Mouse (Mus musculus) ovary, adult 10 weeks (tissue): ENCODE data around the gene Camkk1. TPM values are rescaled to one million over a fixed set of nuclear protein-coding genes. Genes with fewer than 3 reads are reported as not detected.

Source experiments
- polyA plus RNA-seq: library from polyadenylated mRNA; stranded (reverse); fragments of 350-450 nt; fragmentation: Illumina TruSeq; extraction: RNeasy Lipid Tissue Mini Kit (QIAGEN cat#74804); gene quantifications from one replicate; pipeline ENCODE4 v1.2.3, GENCODE M21; 2014

Gene Camkk1
- polyA plus RNA-seq, result not detected

DNA sequence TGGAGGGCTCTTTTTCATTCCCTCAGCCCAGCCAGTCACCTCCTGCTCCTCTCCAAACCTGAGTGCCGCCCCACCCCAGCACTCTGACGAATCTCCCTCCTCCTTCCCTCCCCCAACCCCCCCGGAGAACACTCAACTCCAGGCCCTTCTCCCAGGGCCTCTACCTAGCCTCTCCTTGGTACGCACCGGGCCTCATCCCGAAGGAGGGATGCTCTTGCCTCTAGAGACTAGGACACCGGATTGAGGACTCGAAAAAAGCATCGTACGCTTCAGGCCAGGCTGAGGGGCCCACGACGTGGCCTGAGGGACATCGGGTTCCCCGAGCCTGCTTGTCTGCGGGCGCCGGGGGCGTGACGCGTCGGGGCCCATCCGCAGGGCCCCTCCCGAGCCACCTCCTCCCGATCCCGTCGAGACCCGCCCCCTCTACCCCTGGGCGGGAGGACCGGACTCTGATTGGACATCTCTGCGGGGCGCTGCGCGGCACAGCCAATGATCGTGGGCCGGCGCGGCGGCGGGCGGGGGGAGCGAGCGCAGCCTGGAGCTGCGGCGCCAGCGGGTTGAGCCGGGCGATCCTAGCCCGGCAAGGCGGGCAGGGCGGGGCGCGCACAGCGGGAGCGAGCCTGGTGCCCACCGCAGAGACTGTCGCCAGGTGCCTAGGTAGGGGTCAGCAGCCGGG lies at the start of gene Camkk1:
TSS of gene Camkk1 (plus strand) at position 538 of the 676 bp plus-strand sequence.

GRCm38 (mm10) chr11:72998771-72999170 lies 20.0 kb upstream of the Camkk1 start, which contains the start of gene P2rx1:
TSS of gene P2rx1 (plus strand) at chr11:72999103.

DNA sequence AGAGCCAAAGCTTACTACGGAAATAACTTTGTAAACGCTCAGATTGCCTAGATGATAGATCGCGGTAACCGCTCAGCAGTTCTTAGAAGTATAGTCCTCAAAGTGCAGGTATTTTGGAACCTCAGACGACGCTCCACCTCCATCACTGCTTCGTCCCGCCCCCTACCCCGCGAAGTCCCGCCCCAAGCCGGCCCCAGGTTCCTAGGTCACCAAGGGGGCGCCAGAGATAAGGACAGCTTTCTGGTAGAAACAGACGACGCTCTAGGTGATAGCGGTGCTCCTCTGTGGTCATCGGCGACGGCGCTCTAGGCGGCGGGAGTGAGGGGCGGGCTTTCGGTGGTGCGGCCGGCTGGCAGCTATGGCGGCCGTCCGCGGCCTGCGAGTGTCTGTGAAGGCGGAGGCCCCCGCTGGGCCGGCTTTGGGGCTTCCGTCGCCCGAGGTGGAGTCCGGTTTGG lies 28.8 kb downstream of the Camkk1 start, which contains the start of gene Ncbp3:
TSS of gene Ncbp3 (plus strand) at position 242 of the 455 bp plus-strand sequence.

GRCm38 (mm10) chr11:73090283-73090682 lies 71.5 kb downstream of the Camkk1 start, which contains the start of gene Itgae:
TSS of gene Itgae (plus strand) at chr11:73090583.

Other genes starting within 250 kb of the Camkk1 start
- 11.3 TPM for gene Cyb5d2, start 222.9 kb upstream of the Camkk1 start, polyA plus RNA-seq
- 10.9 TPM for gene Zzef1, start 222.8 kb upstream of the Camkk1 start, polyA plus RNA-seq
- 5.1 TPM for gene Atp2a3, start 57.8 kb upstream of the Camkk1 start, polyA plus RNA-seq
- 0.17 TPM for gene P2rx1, start 19.9 kb upstream of the Camkk1 start, polyA plus RNA-seq
- 15.4 TPM for gene Ncbp3, start 28.8 kb downstream of the Camkk1 start, polyA plus RNA-seq
- not detected for gene Itgae, start 71.6 kb downstream of the Camkk1 start, polyA plus RNA-seq
- gene Haspin, start 119.3 kb downstream of the Camkk1 start, polyA plus RNA-seq, result 5.8 TPM
- not detected for gene P2rx5, start 141.4 kb downstream of the Camkk1 start, polyA plus RNA-seq
- 26.8 TPM for gene Emc6, start 158.0 kb downstream of the Camkk1 start, polyA plus RNA-seq
- 30.2 TPM for gene Tax1bp3, start 158.1 kb downstream of the Camkk1 start, polyA plus RNA-seq
- gene Ctns, start 180.0 kb downstream of the Camkk1 start, polyA plus RNA-seq, result 9.2 TPM
- gene Shpk, start 180.5 kb downstream of the Camkk1 start, polyA plus RNA-seq, result 1.1 TPM
- not detected for gene Trpv1, start 215.3 kb downstream of the Camkk1 start, polyA plus RNA-seq
- 0.20 TPM for gene Trpv3, start 248.4 kb downstream of the Camkk1 start, polyA plus RNA-seq